Comparison of ENCODE assay signal across 9 mouse cellular contexts in genomic region chr13:51979301-51979977, GRCm38 (mm10).
A peak's percentile ranks its signal among the peaks of the same experiment; 100 is the strongest.
DNase-seq lines count a peak whose midpoint lies in the region; ATAC-seq lines count a peak whose summit lies in the region.
"Had no signal": no experiment of that assay in that cellular context is flagged by ENCODE, and none has a peak within 500 bp of the region (broad histone marks: within the 10 kb centered on the region; RNA-seq: fewer than 3 reads in every experiment).

No protein-coding gene starts in this region.

- intact Hi-C loops in left cerebral cortex, postnatal 10 days (cut with DNase I) = no loop called here

- H3K36me3 ChIP-seq in liver, embryonic 15.5 days (replicated peaks) = no peaks in the 10 kb centered on the region

- H3K4me2 ChIP-seq in liver, embryonic 15.5 days = peak overlapping the region; percentile 62

- peak; percentile 93 for ATAC-seq in liver, embryonic 15.5 days (ENCODE audit: insufficient read depth)
- no peak for ATAC-seq in frontal cortex, adult (ENCODE audit: low TSS enrichment)

- H3K4me3 ChIP-seq in liver, embryonic 15.5 days (replicated peaks) = peak overlapping the region; percentile 10; the same call in 1 of the 2 replicates

- no peaks in the 10 kb centered on the region; the same call in 1 of the 2 replicates for H3K9me3 ChIP-seq in liver, embryonic 15.5 days (replicated peaks)

- WGBS in liver, embryonic 15.5 days (ENCODE audit: insufficient replicate concordance) = 32% methylated on average over 5 of the region's 5 CpGs

- DNase-seq in spleen, adult 12 weeks (ENCODE audit: low spot score) = peak; percentile 77
- no peak for DNase-seq in spleen, adult 18-20 months
- peak; percentile 39 for DNase-seq in heart, postnatal 4 days
- no peak for DNase-seq in layer of hippocampus, postnatal 14 days (ENCODE audit: low spot score in 2 of 2)
- no peak for DNase-seq in left cerebral cortex, postnatal 10 days (ENCODE audit: extremely low spot score in 1 of 2, low spot score in 2 of 2)
- DNase-seq: lung, postnatal 10 days; thymus, postnatal 36 days had no signal

- H3K9ac ChIP-seq in liver, embryonic 15.5 days = no peak overlapping the region; the same call in 1 of the 2 replicates

- no peaks in the 10 kb centered on the region for H3K27me3 ChIP-seq in liver, embryonic 15.5 days

- H3K4me1 ChIP-seq in liver, embryonic 15.5 days (replicated peaks) = peaks cover 62% of the 10 kb centered on the region

- peak overlapping the region; percentile 89 for H3K27ac ChIP-seq in liver, embryonic 15.5 days (replicated peaks)

Comparison
In these comparisons a context has a peak if more than half of its experiments do, and no peak if none do; other contexts are left out.
1. DNase-seq: peak in spleen, adult 12 weeks (single experiment) and heart, postnatal 4 days (single experiment); none in spleen, adult 18-20 months (0 of 2), layer of hippocampus, postnatal 14 days (0 of 2) and left cerebral cortex, postnatal 10 days (0 of 2).